Mouse (Mus musculus) liver, embryonic 18 days (tissue): ENCODE results near the gene Kctd18. TPM values are rescaled to one million over a fixed set of nuclear protein-coding genes. Genes with fewer than 3 reads are reported as not detected.

ENCODE experiments used
- polyA plus RNA-seq: library from polyadenylated mRNA; depleted of rRNA; stranded (reverse); fragments of >200 nt; gene quantifications from 2 replicates; pipeline ENCODE4 v1.2.3, GENCODE M21; 2012; rRNA removed

Kctd18 gene
- polyA plus RNA-seq = 4.2 and 4.5 TPM in 2 replicates

DNA sequence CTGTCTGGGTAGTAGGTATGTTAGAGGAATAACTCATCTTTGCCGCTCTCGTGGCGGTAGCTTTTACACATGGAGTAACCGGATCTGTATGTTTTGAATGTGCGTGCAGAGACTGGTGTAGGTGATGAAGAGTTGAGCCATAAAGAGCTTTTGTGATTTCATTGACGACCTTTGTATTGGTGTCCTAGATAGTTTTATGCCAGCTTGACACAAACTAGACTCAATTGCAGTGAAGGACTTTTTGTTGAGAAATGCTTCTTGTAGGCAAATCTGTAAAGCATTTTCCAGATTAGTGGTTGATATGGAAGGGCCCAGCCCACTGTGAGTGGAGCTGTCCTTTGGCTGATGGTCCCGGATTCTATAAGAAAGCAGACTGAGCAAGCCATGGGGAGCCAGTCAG, at the start of gene Kctd18:
Gene Kctd18 (minus strand): TSS at position 101 of the 400 bp plus-strand sequence.

GRCm38 (mm10) chr1:58029636-58030117, 10.9 kb upstream of the Kctd18 start, which contains the start of gene Aox1:
TSS of gene Aox1 (plus strand) at chr1:58029931.

DNA sequence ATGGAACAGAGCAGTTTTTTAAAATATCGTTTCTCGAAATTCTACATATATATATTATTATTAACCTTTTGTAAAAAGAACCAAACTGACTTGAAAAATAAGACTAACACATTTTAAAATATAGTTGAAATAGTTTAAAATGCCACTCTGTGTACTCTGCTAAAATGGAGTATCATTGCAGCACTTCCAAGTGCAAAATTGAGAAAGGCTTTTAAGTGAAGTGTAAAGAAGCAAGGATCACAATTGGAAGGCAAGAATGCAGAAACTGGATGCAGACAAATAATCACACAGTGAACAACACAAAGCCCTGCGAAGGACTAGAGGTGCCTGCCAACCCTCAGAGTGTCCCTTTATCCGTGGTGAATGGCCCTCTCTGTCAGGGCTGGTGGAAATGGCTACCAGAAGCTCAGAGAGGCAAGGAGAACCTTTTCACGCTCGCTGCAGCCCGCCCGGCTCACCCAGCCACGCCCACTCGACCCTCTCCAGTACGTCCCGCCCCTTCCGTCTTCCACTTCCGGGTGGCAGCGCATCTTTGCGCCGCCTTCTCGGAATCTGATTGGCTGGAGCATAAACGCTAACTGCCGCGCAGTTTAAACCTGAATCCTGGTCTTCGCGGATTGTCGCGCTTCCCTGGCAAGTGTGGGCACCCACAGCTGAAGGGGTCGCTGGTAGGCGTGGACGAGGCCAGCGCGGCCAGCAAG, 23.2 kb downstream of the Kctd18 start, which contains the start of gene Sgo2a:
Gene Sgo2a (plus strand): TSS at position 540 of the 701 bp plus-strand sequence.

Other genes with a start within 250 kb of the Kctd18 start
- gene Spats2l, start 244.8 kb downstream of the Kctd18 start, polyA plus RNA-seq = 3.8 and 4.5 TPM in 2 replicates
- 2.9 and 3.2 TPM in 2 replicates for gene Sgo2a, start 23.0 kb downstream of the Kctd18 start, polyA plus RNA-seq
- gene Aox1, start 11.0 kb upstream of the Kctd18 start, polyA plus RNA-seq = 0.86 and 1.4 TPM in 2 replicates
- gene Aox3, start 94.2 kb upstream of the Kctd18 start, polyA plus RNA-seq = 30.9 and 33.3 TPM in 2 replicates
- gene Aox4, start 191.4 kb upstream of the Kctd18 start, polyA plus RNA-seq = 0.02 TPM in 2 replicates